Mouse (Mus musculus) embryonic facial prominence, embryonic 11.5 days (tissue): ENCODE data around the gene Siah1a. TPM values are rescaled to one million over a fixed set of nuclear protein-coding genes. Genes with fewer than 3 reads are reported as not detected.

Experiments
- ATAC-seq: fragments of 200-750 bp; cut with Nextera tagmentation; replicated peaks from 2 replicates; pipeline ENCODE4 v1.8.0; 2017; ENCODE audit warnings: low read depth; ENCODE audit not compliant: insufficient number of reproducible peaks, low FRiP score, low TSS enrichment
- DNase-seq: peaks from one replicate; pipeline ENCODE4 v3.0.0-alpha.2; 2015; ENCODE audit warnings: low spot score
- H3K27ac ChIP-seq: fragments of 300-500 bp; sonication (generic); replicated peaks from 2 replicates; pipeline ENCODE4 v1.5.1; 2014; ENCODE audit warnings: mild to moderate bottlenecking, low read depth, low read length, control low read depth
- H3K27me3 ChIP-seq: fragments of 300-500 bp; sonication (generic); 2 replicates; pipeline ENCODE4 v1.6.1; 2014; ENCODE audit warnings: mild to moderate bottlenecking, low read length, moderate library complexity, mixed read lengths; ENCODE audit not compliant: control insufficient read depth, insufficient read depth
- H3K36me3 ChIP-seq: fragments of 300-500 bp; sonication (generic); replicated peaks from 2 replicates; pipeline ENCODE4 v1.6.1; 2014; ENCODE audit warnings: low read depth, mild to moderate bottlenecking, low read length, moderate library complexity, mixed read lengths; ENCODE audit not compliant: control insufficient read depth, insufficient read depth
- H3K4me1 ChIP-seq: fragments of 300-500 bp; sonication (generic); 2 replicates; pipeline ENCODE4 v1.6.1; 2014; ENCODE audit warnings: low read length, mixed read lengths; ENCODE audit not compliant: control insufficient read depth, insufficient read depth
- H3K4me2 ChIP-seq: fragments of 300-500 bp; sonication (generic); 2 replicates; pipeline ENCODE4 v1.6.1; 2014; ENCODE audit warnings: low read depth, mild to moderate bottlenecking, control low read depth, low read length, moderate library complexity
- H3K4me3 ChIP-seq: fragments of 300-500 bp; sonication (generic); 2 replicates; pipeline ENCODE4 v1.5.1; 2014; ENCODE audit warnings: low read depth, low read length, control low read depth
- H3K9ac ChIP-seq: fragments of 300-500 bp; sonication (generic); replicated peaks from 2 replicates; pipeline ENCODE4 v1.6.1; 2014; ENCODE audit warnings: mild to moderate bottlenecking, control low read depth, low read length
- H3K9me3 ChIP-seq: fragments of 300-500 bp; sonication (generic); replicated peaks from 2 replicates; pipeline ENCODE4 v1.6.1; 2016; ENCODE audit warnings: mild to moderate bottlenecking, low read length, inconsistent platforms, mixed read lengths; ENCODE audit not compliant: control insufficient read depth
- WGBS: fragments of 180-500 bp; shearing (Covaris S2); extraction: QIAGEN DNeasy Blood & Tissue Kit; methylation state at CpG from one replicate; pipeline ENCODE4 v1.1.7; 2014; 5-methylcytosine and 5-hydroxymethylcytosine counted together
- polyA plus RNA-seq: library from polyadenylated mRNA; unstranded; fragments of >200 nt; fragmentation: Nextera tagmentation; extraction: Ambion mirVana; gene quantifications from 2 replicates; pipeline ENCODE4 v1.2.1, GENCODE M21; 2014

The Siah1a gene
- polyA plus RNA-seq, 1 experiment from 2014 or later, result 84.7 TPM

DNA sequence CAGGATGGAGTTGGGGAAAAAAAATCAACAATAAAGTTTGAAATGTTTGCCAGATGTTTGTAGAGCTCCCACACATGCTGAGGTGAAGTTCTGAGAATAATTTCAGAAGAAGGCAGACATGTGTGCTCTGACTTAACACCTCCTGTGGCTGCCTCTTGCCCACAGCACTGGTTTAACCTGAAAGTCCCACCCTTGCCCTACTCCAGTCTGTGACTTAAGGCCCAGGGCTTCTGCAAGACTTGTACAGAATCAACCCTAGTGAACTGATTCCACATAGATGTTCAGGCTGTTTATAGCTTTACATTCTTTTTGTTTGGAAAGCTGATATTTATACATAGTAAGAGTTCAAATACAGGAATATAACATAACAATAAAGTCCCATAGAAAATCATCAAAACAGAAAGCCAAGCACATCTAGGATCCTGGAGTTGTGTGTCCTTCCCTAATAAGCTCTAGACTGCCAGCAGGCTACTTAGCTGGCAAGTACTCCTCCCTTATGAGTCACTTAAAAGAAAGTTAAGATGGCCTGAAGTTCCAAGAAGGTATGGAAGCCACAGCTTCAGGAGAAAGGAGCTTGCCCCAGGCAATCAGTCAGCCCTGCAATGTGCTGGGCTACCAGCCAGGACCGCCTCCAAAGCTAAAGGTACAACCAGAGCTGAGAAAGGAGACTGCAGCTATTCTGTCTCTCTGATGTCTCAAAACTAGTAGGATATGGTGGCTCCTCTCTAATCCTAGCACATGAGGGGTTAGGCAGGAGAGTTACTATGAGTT is 24.4 kb upstream of the Siah1a start:
- Histone ChIP-seq H3K9ac (no peak overlapping the region), H3K4me3 (no peak overlapping the region), H3K4me1 (no peaks in the 10 kb centered on the region), H3K4me2 (no peak overlapping the region), H3K9me3 (no peaks in the 10 kb centered on the region), H3K36me3 (no peaks in the 10 kb centered on the region), H3K27me3 (no peaks in the 10 kb centered on the region), H3K27ac (no peak overlapping the region)
- DNase-seq (no peak), ATAC-seq (no peak)
- 55% methylated on average over 1 of the region's 1 CpGs for WGBS

DNA sequence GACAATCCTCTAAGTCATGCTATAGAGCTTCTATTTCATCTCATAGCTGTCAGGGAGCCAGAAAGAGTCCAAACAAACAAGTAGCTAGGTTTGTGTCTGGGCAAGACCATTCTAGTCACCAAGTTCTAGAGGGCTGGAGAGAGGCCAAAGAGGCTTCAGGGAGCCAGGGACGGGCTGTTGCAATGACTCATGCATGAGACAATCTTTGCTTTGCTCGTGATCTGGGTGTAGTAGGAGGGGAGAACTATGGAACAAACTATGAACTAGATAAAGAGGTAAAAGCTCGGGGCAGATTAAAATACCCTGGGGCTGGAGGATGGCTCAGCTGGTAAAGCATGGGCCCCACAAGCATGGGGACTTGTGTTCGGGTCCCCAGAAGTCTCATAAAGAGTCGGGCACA is 22.8 kb upstream of the Siah1a start:
- 88% methylated on average over 5 of the region's 5 CpGs for WGBS

DNA sequence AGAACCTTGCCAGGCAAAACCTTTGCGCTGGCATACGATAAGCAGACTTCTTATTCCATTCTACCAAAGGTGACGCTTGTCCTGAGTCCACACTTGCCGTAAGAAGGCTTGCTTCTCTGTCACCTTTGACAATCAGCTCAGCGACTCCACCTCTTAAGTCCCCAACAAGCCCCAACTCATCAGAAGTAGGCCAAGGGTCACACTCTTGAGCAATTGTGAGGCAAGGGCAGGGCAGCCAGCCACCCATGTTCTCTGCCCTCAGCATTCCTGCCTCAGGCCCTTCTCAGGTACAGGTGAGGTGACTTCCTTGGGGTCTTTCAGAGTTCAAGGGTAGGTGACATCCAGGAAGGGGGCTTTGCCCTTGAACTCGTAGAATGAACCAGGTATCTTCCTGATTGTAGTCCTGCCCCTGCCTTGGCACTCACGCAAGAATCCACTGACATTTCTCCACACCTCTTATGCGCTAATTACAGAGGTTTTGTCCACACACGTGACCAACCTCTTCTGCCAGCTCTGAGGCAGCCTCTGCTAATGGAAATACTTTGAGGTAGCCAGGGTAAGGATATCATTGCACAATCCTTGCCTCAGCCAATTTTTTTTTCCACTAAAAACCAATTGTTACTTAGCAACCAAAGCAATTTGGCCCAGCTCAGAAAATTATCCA is 20.9 kb upstream of the Siah1a start:
- Histone ChIP-seq H3K9ac (no peak overlapping the region), H3K27ac (no peak overlapping the region), H3K4me2 (no peak overlapping the region), H3K4me1 (no peaks in the 10 kb centered on the region), H3K9me3 (no peaks in the 10 kb centered on the region), H3K4me3 (no peak overlapping the region), H3K27me3 (no peaks in the 10 kb centered on the region), H3K36me3 (no peaks in the 10 kb centered on the region)
- ATAC-seq, result no peak
- WGBS, result 81% methylated on average over 9 of the region's 9 CpGs
- no peak for DNase-seq

More for the DNA sequence above, 22.8 kb upstream of the Siah1a start:
- Histone ChIP-seq H3K27me3 (no peaks in the 10 kb centered on the region), H3K4me2 (no peak overlapping the region), H3K9ac (no peak overlapping the region), H3K27ac (no peak overlapping the region), H3K4me3 (no peak overlapping the region), H3K36me3 (no peaks in the 10 kb centered on the region), H3K4me1 (no peaks in the 10 kb centered on the region), H3K9me3 (no peaks in the 10 kb centered on the region)
- DNase-seq (no peak), ATAC-seq (no peak)

DNA sequence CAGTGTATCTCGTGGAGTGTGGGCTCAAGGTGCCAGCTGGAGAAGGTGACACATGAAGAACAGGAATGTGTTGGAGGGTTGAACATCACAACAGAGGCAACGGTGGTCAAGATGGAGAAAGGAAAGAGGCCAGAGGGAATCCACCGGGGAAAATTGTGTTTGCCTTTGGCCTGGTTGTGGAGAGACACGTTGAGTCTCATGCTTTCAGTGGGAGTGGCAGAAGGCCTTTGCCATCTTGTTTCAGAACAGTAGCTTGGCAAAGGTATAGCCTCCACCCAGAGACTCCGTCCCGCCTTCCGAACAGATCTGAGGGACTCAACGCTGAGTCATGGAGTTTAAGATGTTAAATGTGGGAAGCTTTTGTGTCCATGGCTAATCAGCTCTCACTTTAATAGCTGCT is 19.9 kb upstream of the Siah1a start:
- no peak overlapping the region for H3K4me2 ChIP-seq
- DNase-seq, result no peak
- H3K4me1 ChIP-seq, result no peaks in the 10 kb centered on the region
- H3K27ac ChIP-seq, result no peak overlapping the region
- no peak overlapping the region for H3K4me3 ChIP-seq
- H3K36me3 ChIP-seq, result no peaks in the 10 kb centered on the region
- H3K9me3 ChIP-seq, result no peaks in the 10 kb centered on the region
- no peak for ATAC-seq
- WGBS, result 92% methylated on average over 8 of the region's 8 CpGs
- no peaks in the 10 kb centered on the region for H3K27me3 ChIP-seq
- H3K9ac ChIP-seq, result no peak overlapping the region

DNA sequence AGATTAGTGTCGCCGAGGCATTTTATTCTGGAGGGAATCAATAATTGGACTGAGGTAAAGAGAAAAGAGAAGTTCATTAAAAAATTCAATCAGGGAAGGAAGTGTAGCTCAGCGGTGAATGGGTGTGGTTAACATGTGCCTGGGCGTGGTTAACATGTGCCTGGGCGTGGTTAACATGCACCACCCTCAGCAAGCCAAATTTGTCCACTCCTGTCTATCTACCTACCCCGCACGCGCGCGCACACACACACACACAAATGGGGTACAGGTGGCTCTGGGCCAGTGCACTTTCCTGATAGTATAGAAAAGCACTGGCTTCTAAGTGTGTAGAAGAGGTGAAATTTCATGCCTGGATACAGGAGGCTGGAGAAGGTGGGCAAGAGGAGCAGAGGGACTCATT is 19.4 kb upstream of the Siah1a start:
- no peak overlapping the region for H3K9ac ChIP-seq
- no peak overlapping the region for H3K27ac ChIP-seq
- DNase-seq (no peak), ATAC-seq (no peak)
- 88% methylated on average over 10 of the region's 10 CpGs for WGBS
- H3K4me3 ChIP-seq, result no peak overlapping the region
- H3K27me3 ChIP-seq, result no peaks in the 10 kb centered on the region
- H3K4me1 ChIP-seq, result no peaks in the 10 kb centered on the region
- no peaks in the 10 kb centered on the region for H3K9me3 ChIP-seq
- no peak overlapping the region for H3K4me2 ChIP-seq
- no peaks in the 10 kb centered on the region for H3K36me3 ChIP-seq

DNA sequence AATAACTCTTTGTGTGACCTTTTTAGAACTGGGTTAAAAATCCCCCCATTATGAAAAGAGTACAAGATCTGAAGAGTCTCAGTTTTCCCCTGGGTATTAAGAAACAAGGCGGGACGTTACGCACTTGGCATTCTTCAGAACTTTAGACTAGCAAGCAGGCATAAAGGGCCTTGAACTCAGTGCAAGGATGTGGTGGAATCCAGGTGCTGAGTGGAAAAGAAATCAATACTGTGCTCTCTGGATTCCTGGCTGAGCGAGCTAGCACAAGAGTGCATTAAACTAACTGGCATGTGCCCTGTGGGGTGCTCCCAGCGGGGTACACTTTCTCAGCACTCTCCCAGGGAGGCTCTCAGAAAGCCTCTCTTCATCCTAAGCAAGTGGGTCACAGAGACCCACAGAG is 17.1 kb upstream of the Siah1a start:
- WGBS, result 51% methylated on average over 5 of the region's 5 CpGs
- no peak for DNase-seq

DNA sequence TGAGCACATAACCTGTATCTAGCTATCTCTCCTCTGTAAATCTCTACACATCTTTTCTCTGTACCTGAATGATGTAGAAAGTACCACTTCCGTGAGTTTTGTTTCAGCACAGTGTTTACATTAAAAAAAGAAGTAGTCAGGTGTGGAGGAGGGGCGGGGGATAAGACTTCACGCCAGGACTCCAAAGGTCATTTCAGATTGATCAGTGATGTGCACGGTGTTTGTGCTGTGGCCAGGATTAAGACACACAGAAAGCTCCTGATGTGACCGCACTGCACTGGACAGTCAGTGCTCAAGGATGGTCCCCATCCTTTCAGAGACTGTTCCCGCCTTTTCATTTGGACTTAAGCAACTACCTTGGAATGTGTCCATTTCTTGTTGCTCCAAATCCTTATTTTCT is 15.0 kb upstream of the Siah1a start:
- Histone ChIP-seq H3K4me1 (no peaks in the 10 kb centered on the region), H3K9me3 (no peaks in the 10 kb centered on the region), H3K4me2 (no peak overlapping the region), H3K27ac (no peak overlapping the region), H3K4me3 (no peak overlapping the region), H3K27me3 (no peaks in the 10 kb centered on the region), H3K36me3 (no peaks in the 10 kb centered on the region), H3K9ac (no peak overlapping the region)
- DNase-seq, result no peak
- no peak for ATAC-seq
- WGBS, result 79% methylated on average over 6 of the region's 6 CpGs

More for the DNA sequence above, 17.1 kb upstream of the Siah1a start:
- H3K9ac ChIP-seq, result no peak overlapping the region
- H3K4me3 ChIP-seq, result no peak overlapping the region
- H3K4me1 ChIP-seq, result no peaks in the 10 kb centered on the region
- no peak overlapping the region for H3K27ac ChIP-seq
- no peak overlapping the region for H3K4me2 ChIP-seq
- H3K36me3 ChIP-seq, result no peaks in the 10 kb centered on the region
- no peaks in the 10 kb centered on the region for H3K9me3 ChIP-seq
- no peak for ATAC-seq
- no peaks in the 10 kb centered on the region for H3K27me3 ChIP-seq

DNA sequence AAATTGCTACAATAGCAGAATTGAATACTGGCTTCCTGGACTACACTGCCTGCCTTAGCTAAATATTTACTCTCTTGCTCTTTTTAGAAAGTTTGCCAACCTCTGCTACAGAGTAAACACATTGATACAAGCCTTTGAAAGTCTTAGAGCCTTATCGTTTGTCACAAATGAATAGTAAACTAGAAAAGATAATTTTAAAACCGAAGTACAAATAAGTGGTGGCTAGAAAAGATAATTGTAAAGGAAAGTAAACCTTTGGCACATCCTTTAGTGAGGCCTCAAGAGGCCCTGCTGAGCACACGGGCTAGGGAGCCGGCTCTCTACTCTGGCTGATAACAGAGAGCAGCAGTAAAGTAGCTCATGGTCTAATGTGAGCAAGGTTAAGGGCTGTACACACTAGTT is 13.4 kb upstream of the Siah1a start:
- H3K27ac ChIP-seq, result no peak overlapping the region
- no peaks in the 10 kb centered on the region for H3K36me3 ChIP-seq
- no peak overlapping the region for H3K4me3 ChIP-seq
- H3K9ac ChIP-seq, result no peak overlapping the region
- no peaks in the 10 kb centered on the region for H3K4me1 ChIP-seq
- WGBS, result 64% methylated on average over 4 of the region's 4 CpGs
- ATAC-seq (no peak), DNase-seq (no peak)
- H3K9me3 ChIP-seq, result no peaks in the 10 kb centered on the region
- no peaks in the 10 kb centered on the region for H3K27me3 ChIP-seq
- H3K4me2 ChIP-seq, result no peak overlapping the region
